Mouse (Mus musculus) forebrain, embryonic 10.5 days (tissue): ENCODE results near the gene Tcf25. TPM values are rescaled to one million over a fixed set of nuclear protein-coding genes. Genes with fewer than 3 reads are reported as not detected.
A peak's percentile ranks its signal among the peaks of the same experiment; 100 is the strongest.

Source experiments
- DNase-seq: peaks from one replicate; pipeline ENCODE4 v3.0.0-alpha.2; 2017; ENCODE audit warnings: low spot score; ENCODE audit errors: extremely low spot score
- H3K27ac ChIP-seq: fragments of 300-500 bp; sonication (generic); 2 replicates; pipeline ENCODE4 v1.5.1; 2016; ENCODE audit warnings: mild to moderate bottlenecking
- H3K27me3 ChIP-seq: fragments of 300-500 bp; sonication (generic); 2 replicates; pipeline ENCODE4 v1.6.1; 2016; ENCODE audit warnings: mild to moderate bottlenecking; ENCODE audit not compliant: poor library complexity, severe bottlenecking
- H3K36me3 ChIP-seq: fragments of 300-500 bp; sonication (generic); replicated peaks from 2 replicates; pipeline ENCODE4 v1.6.1; 2016; ENCODE audit warnings: mild to moderate bottlenecking, moderate library complexity
- H3K4me1 ChIP-seq: fragments of 300-500 bp; sonication (generic); 2 replicates; pipeline ENCODE4 v1.6.1; 2016
- H3K4me3 ChIP-seq: fragments of 300-500 bp; sonication (generic); 2 replicates; pipeline ENCODE4 v1.5.1; 2016; ENCODE audit warnings: mild to moderate bottlenecking, moderate library complexity
- H3K9me3 ChIP-seq: fragments of 300-500 bp; sonication (generic); 2 replicates; pipeline ENCODE4 v1.6.1; 2016; ENCODE audit warnings: mild to moderate bottlenecking, moderate library complexity
- WGBS: fragments of 180-500 bp; shearing (Covaris S2); methylation state at CpG from one replicate; pipeline ENCODE4 v1.1.7; 2016; 5-methylcytosine and 5-hydroxymethylcytosine counted together
- polyA plus RNA-seq: library from polyadenylated mRNA; unstranded; fragments of >200 nt; fragmentation: Nextera tagmentation; extraction: Ambion mirVana; gene quantifications from 2 replicates; pipeline ENCODE4 v1.2.1, GENCODE M21; 2016

Gene Tcf25
- polyA plus RNA-seq, 1 experiment from 2014 or later = 151 TPM

- Histone ChIP-seq H3K9me3 (no peaks in the 10 kb centered on the region), H3K27ac (no peak overlapping the region), H3K4me3 (no peak overlapping the region), H3K4me1 (peaks cover 21% of the 10 kb centered on the region), H3K36me3 (peaks cover 57% of the 10 kb centered on the region), H3K27me3 (peaks cover 6% of the 10 kb centered on the region)
- 94% methylated on average over 9 of the region's 9 CpGs for WGBS
- no peak for DNase-seq
Measured at GRCm38 (mm10) chr8:123402730-123403326, 29.3 kb downstream of the Tcf25 start.

GRCm38 (mm10) chr8:123404521-123404920, 31.0 kb downstream of the Tcf25 start:
- H3K9me3 ChIP-seq = no peaks in the 10 kb centered on the region
- peaks cover 41% of the 10 kb centered on the region for H3K36me3 ChIP-seq
- 44% methylated on average over 8 of the region's 8 CpGs for WGBS
- no peak overlapping the region for H3K4me3 ChIP-seq
- no peak overlapping the region for H3K27ac ChIP-seq
- H3K4me1 ChIP-seq = peaks cover 32% of the 10 kb centered on the region
- DNase-seq = no peak
- peaks cover 20% of the 10 kb centered on the region for H3K27me3 ChIP-seq

DNA sequence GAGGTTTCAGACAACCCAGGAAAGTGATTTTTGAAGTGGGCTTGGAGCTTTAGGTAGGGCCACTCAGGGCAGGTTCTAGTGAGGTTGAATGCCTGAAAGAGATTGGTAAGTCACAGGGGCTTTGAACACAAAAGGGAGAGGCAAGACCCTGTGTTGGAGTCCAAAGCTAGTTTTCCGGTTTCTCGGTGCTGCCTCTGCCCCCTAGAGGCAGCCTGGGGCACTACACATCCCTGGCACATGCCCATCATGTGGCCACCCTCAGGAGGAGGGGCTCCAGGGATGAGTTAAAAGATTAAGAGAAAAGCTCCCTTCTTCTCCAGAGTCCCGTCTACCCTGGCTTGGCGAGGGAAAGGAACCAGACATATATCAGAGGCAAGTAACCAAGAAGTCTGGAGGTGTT, 33.2 kb downstream of the Tcf25 start, which contains the start of gene Mc1r:
Mc1r (plus strand) TSS at position 322 of the 400 bp plus-strand sequence.
- DNase-seq = peak; percentile 69
- Histone ChIP-seq H3K36me3 (peaks cover 18% of the 10 kb centered on the region), H3K4me1 (peaks cover 54% of the 10 kb centered on the region), H3K4me3 (peak within 1 kb of the TSS; percentile 16; the same call in 1 of the 2 replicates), H3K27ac (0 out of 2 replicates have a peak within 1 kb of the TSS, but pooled peaks have one; percentile 63), H3K27me3 (peaks cover 43% of the 10 kb centered on the region), H3K9me3 (no peaks in the 10 kb centered on the region)
- 7% methylated on average over 4 of the region's 4 CpGs for WGBS

DNA sequence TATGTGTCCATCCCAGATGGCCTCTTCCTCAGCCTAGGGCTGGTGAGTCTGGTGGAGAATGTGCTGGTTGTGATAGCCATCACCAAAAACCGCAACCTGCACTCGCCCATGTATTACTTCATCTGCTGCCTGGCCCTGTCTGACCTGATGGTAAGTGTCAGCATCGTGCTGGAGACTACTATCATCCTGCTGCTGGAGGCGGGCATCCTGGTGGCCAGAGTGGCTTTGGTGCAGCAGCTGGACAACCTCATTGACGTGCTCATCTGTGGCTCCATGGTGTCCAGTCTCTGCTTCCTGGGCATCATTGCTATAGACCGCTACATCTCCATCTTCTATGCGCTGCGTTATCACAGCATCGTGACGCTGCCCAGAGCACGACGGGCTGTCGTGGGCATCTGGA, 34.1 kb downstream of the Tcf25 start:
- H3K27me3 ChIP-seq = peaks cover 51% of the 10 kb centered on the region
- H3K36me3 ChIP-seq = peaks cover 10% of the 10 kb centered on the region
- peaks cover 63% of the 10 kb centered on the region for H3K4me1 ChIP-seq
- WGBS = 92% methylated on average over 13 of the region's 13 CpGs
- H3K9me3 ChIP-seq = no peaks in the 10 kb centered on the region
- H3K4me3 ChIP-seq = no peak overlapping the region
- DNase-seq = no peak
- no peak overlapping the region for H3K27ac ChIP-seq

GRCm38 (mm10) chr8:123408586-123409544, 35.3 kb downstream of the Tcf25 start:
- Histone ChIP-seq H3K4me3 (peak overlapping the region; percentile 75), H3K27ac (peak overlapping the region; percentile 92), H3K4me1 (peaks cover 75% of the 10 kb centered on the region), H3K36me3 (no peaks in the 10 kb centered on the region), H3K27me3 (peaks cover 64% of the 10 kb centered on the region), H3K9me3 (no peaks in the 10 kb centered on the region)
- DNase-seq = no peak
- 82% methylated on average over 9 of the region's 9 CpGs for WGBS

GRCm38 (mm10) chr8:123410049-123410587, 36.6 kb downstream of the Tcf25 start:
- peak overlapping the region; percentile 75 for H3K4me3 ChIP-seq
- H3K36me3 ChIP-seq = no peaks in the 10 kb centered on the region
- H3K27me3 ChIP-seq = peaks cover 68% of the 10 kb centered on the region
- H3K9me3 ChIP-seq = no peaks in the 10 kb centered on the region
- peak overlapping the region; percentile 92 for H3K27ac ChIP-seq
- peaks cover 72% of the 10 kb centered on the region for H3K4me1 ChIP-seq
- no peak for DNase-seq
- 50% methylated on average over 8 of the region's 8 CpGs for WGBS

GRCm38 (mm10) chr8:123410788-123411187, 37.2 kb downstream of the Tcf25 start:
- peak overlapping the region; percentile 75 for H3K4me3 ChIP-seq
- no peak for DNase-seq
- H3K27ac ChIP-seq = peak overlapping the region; percentile 92
- H3K9me3 ChIP-seq = no peaks in the 10 kb centered on the region
- H3K36me3 ChIP-seq = no peaks in the 10 kb centered on the region
- peaks cover 68% of the 10 kb centered on the region for H3K27me3 ChIP-seq
- peaks cover 72% of the 10 kb centered on the region for H3K4me1 ChIP-seq
- 3% methylated on average over 11 of the region's 11 CpGs for WGBS

- peak within 1 kb of the TSS; percentile 92 for H3K27ac ChIP-seq
- no peaks in the 10 kb centered on the region for H3K9me3 ChIP-seq
- H3K36me3 ChIP-seq = no peaks in the 10 kb centered on the region
- peaks cover 72% of the 10 kb centered on the region for H3K4me1 ChIP-seq
- DNase-seq = peak; percentile 85
- peak within 1 kb of the TSS; percentile 75 for H3K4me3 ChIP-seq
- under 1% methylated on average over 29 of the region's 29 CpGs for WGBS
- H3K27me3 ChIP-seq = peaks cover 68% of the 10 kb centered on the region
Measured at GRCm38 (mm10) chr8:123411246-123411645, 37.7 kb downstream of the Tcf25 start, which contains the start of gene Tubb3. TSS of gene Tubb3 (plus strand) at chr8:123411424.

DNA sequence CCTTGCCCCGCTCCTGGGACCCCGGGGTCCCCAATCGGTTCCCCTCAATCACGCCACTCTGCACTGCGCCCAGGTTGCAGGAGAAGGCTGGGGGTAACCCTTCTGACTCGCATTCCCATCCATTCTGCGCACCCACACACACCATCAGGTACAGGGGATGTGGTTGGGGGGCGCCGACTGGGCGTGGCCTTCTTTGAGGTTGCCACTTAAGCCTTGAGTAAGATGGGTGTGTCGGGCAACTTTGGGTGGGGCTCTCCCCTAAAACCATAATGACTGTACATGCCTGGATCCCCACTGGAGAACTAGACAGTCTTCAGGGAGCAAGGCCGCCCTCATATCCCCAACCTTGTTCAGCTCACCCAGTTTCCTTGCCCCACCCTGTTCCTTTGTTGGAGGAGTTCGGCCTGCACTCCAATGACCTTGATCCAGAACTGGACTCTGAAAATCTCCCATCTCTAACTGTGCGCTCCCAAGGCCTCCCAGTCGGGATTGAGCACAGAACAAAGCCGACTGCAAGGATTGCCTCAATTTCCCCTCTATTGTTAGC, 38.3 kb downstream of the Tcf25 start:
- H3K4me1 ChIP-seq = peaks cover 72% of the 10 kb centered on the region
- H3K36me3 ChIP-seq = 0 out of 2 replicates have a peak, but pooled peaks cover 1% of the 10 kb centered on the region
- H3K9me3 ChIP-seq = no peaks in the 10 kb centered on the region
- peak overlapping the region; percentile 92 for H3K27ac ChIP-seq
- peak overlapping the region; percentile 75 for H3K4me3 ChIP-seq
- 3% methylated on average over 16 of the region's 16 CpGs for WGBS
- H3K27me3 ChIP-seq = peaks cover 68% of the 10 kb centered on the region
- peak; percentile 31 for DNase-seq

GRCm38 (mm10) chr8:123412560-123413170, 39.1 kb downstream of the Tcf25 start:
- peak overlapping the region; percentile 75 for H3K4me3 ChIP-seq
- WGBS = under 1% methylated on average over 12 of the region's 12 CpGs
- peaks cover 64% of the 10 kb centered on the region for H3K27me3 ChIP-seq
- no peaks in the 10 kb centered on the region for H3K9me3 ChIP-seq
- peaks cover 8% of the 10 kb centered on the region for H3K36me3 ChIP-seq
- peaks cover 68% of the 10 kb centered on the region for H3K4me1 ChIP-seq
- peak; percentile 82 for DNase-seq
- peak overlapping the region; percentile 92 for H3K27ac ChIP-seq

DNA sequence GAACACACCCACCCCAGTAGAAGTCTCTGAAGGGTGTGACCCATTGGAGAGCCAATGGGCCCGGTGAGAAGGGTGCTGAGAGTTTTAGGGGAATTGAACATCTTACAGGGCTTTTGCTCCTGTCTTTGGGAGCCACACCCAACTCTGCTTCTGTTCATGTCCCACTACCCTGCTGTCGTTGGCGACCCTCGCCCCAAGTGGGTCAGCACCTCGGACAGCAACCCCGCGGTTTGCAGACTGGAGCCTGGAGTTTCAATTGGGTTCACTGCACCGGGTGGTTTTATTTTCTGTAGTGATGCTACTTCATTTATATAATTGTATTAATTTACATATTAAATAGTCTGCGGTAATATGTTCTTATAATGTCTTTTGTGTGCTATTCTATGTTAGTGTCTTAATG, 40.7 kb downstream of the Tcf25 start:
- Histone ChIP-seq H3K9me3 (no peaks in the 10 kb centered on the region), H3K4me1 (peaks cover 60% of the 10 kb centered on the region), H3K27me3 (peaks cover 51% of the 10 kb centered on the region), H3K36me3 (peaks cover 24% of the 10 kb centered on the region), H3K4me3 (peak overlapping the region; percentile 75), H3K27ac (peak overlapping the region; percentile 92; the same call in 1 of the 2 replicates)
- DNase-seq = no peak
- WGBS = 18% methylated on average over 9 of the region's 9 CpGs
